21 mouse cellular contexts compared by ENCODE assay signal in the genomic region with DNA sequence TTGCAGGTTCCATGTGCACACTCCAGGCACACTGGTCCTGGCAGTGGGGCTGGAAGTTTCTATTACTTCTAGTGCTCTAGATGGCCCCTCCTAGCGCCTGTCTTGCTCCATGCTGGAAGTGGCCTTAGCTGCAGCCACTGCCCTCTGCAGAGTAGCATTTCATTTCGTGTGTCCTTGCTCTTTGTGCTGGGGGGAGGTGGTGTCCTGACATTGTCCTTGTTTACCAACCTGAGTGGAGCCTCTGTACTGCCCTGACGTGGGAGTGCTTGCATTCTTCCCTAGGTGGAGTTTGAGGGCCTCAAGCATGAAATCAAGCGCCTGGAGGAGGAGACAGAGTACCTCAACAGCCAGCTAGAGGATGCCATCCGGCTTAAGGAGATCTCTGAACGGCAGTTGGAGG. TPM values are rescaled to one million over a fixed set of nuclear protein-coding genes. Genes with fewer than 3 reads are reported as not detected.
DNase-seq lines count a peak whose midpoint lies in the region; ATAC-seq lines count a peak whose summit lies in the region.
"Had no signal": no experiment of that assay in that cellular context is flagged by ENCODE, and none has a peak within 500 bp of the region (broad histone marks: within the 10 kb centered on the region; RNA-seq: fewer than 3 reads in every experiment).

No protein-coding gene starts in this region.

- no peak overlapping the region for H3K4me3 ChIP-seq in liver, embryonic 16.5 days (ENCODE audit: low read depth, low read length)
- H3K4me3 ChIP-seq in liver, embryonic 11.5 days (ENCODE audit: low read depth, low read length) = no peak overlapping the region
- H3K4me3 ChIP-seq: embryonic facial prominence, embryonic 13.5 days; embryonic facial prominence, embryonic 15.5 days; erythroblast, embryonic 14.5 days; forebrain, embryonic 10.5 days; forebrain, embryonic 12.5 days had no signal

- whole genome bisulfite sequencing in liver, embryonic 16.5 days (ENCODE audit: insufficient replicate concordance) = 67% methylated on average over 6 of the region's 6 CpGs
- 82% methylated on average over 6 of the region's 6 CpGs for WGBS in liver, embryonic 11.5 days

- DNase-seq in adrenal gland, adult 2 months = peak; percentile 55
- no peak for DNase-seq in adrenal gland, adult 18-20 months (ENCODE audit: low spot score in 2 of 2)
- DNase-seq in liver, embryonic 11.5 days (ENCODE audit: low spot score) = no peak
- peak; percentile 25 for DNase-seq in lung, postnatal 25 days (ENCODE audit: low spot score)
- DNase-seq in lung, postnatal 14 days = no peak
- DNase-seq: adrenal gland, postnatal 10 days; cerebellum, adult 11 months; cerebellum, adult 18-20 months; cerebellum, adult 8-10 months; cerebellum, adult 9-11 months; cerebellum, postnatal 14 days; cerebellum, postnatal 36 days; embryo, embryonic 11 days had no signal

- H3K9ac ChIP-seq in liver, embryonic 16.5 days (ENCODE audit: low read depth, low read length) = no peak overlapping the region
- H3K9ac ChIP-seq in liver, embryonic 11.5 days (ENCODE audit: low read depth, low read length) = no peak overlapping the region
- H3K9ac ChIP-seq: embryonic facial prominence, embryonic 13.5 days; embryonic facial prominence, embryonic 15.5 days; forebrain, embryonic 12.5 days had no signal

- H3K27ac ChIP-seq in liver, embryonic 16.5 days (ENCODE audit: low read length) = no peak overlapping the region
- H3K27ac ChIP-seq in liver, embryonic 11.5 days (ENCODE audit: low read depth, low read length) = no peak overlapping the region
- H3K27ac ChIP-seq: embryonic facial prominence, embryonic 13.5 days; embryonic facial prominence, embryonic 15.5 days; forebrain, embryonic 10.5 days; forebrain, embryonic 12.5 days had no signal

- peak; percentile 38; the same call in 1 of the 2 replicates for ATAC-seq in liver, embryonic 16.5 days (ENCODE audit: low read depth)
- ATAC-seq in liver, embryonic 11.5 days (replicated peaks; ENCODE audit: low FRiP score) = no peak
- ATAC-seq: forebrain, embryonic 14.5 days; forebrain, embryonic 16.5 days had no signal

- no peaks in the 10 kb centered on the region for H3K9me3 ChIP-seq in liver, embryonic 16.5 days (replicated peaks; ENCODE audit: control insufficient read depth, low read length)
- no peaks in the 10 kb centered on the region for H3K9me3 ChIP-seq in liver, embryonic 11.5 days (ENCODE audit: control insufficient read depth, low read length)
- H3K9me3 ChIP-seq: embryonic facial prominence, embryonic 13.5 days; embryonic facial prominence, embryonic 15.5 days; forebrain, embryonic 10.5 days; forebrain, embryonic 12.5 days had no signal

- H3K4me2 ChIP-seq in liver, embryonic 16.5 days (ENCODE audit: low read depth, low read length) = no peak overlapping the region
- H3K4me2 ChIP-seq in liver, embryonic 11.5 days = no peak overlapping the region
- H3K4me2 ChIP-seq: embryonic facial prominence, embryonic 13.5 days; embryonic facial prominence, embryonic 15.5 days; forebrain, embryonic 12.5 days had no signal

- H3K36me3 ChIP-seq in liver, embryonic 16.5 days (ENCODE audit: control insufficient read depth, insufficient read depth) = peaks cover 33% of the 10 kb centered on the region
- H3K36me3 ChIP-seq in liver, embryonic 11.5 days (ENCODE audit: control insufficient read depth, insufficient read depth, low read length) = peaks cover 45% of the 10 kb centered on the region

- H3K27me3 ChIP-seq in liver, embryonic 16.5 days (ENCODE audit: control insufficient read depth, insufficient read depth, low read depth, low read length) = no peaks in the 10 kb centered on the region
- H3K27me3 ChIP-seq in liver, embryonic 11.5 days (replicated peaks; ENCODE audit: control insufficient read depth, insufficient read depth, low read length) = no peaks in the 10 kb centered on the region
- H3K27me3 ChIP-seq: embryonic facial prominence, embryonic 13.5 days; embryonic facial prominence, embryonic 15.5 days; forebrain, embryonic 12.5 days had no signal

- H3K4me1 ChIP-seq in liver, embryonic 16.5 days (ENCODE audit: control insufficient read depth, low read depth, low read length) = no peaks in the 10 kb centered on the region; the same call in 1 of the 2 replicates
- peaks cover under 1% of the 10 kb centered on the region for H3K4me1 ChIP-seq in liver, embryonic 11.5 days (replicated peaks; ENCODE audit: control insufficient read depth, insufficient read depth, low read length)
- H3K4me1 ChIP-seq: forebrain, embryonic 10.5 days; forebrain, embryonic 12.5 days had no signal

RNA-seq across cellular contexts. Expression of gene Bicd2, which starts 36.2 kb away (rescaled TPM):
- 10 to 100 TPM; 34.7 to 43.2 TPM for total RNA-seq in adrenal gland, adult 2 months (2021)
- 25.1 and 25.2 TPM in 2 replicates for polyA plus RNA-seq in adrenal gland, adult 2 months (2012; rRNA removed)
- total RNA-seq in adrenal gland, adult 18-20 months (2021) = 10 to 100 TPM; 45.7 to 51.4 TPM
- polyA plus RNA-seq in liver, embryonic 16.5 days (2015; fragmentation: Nextera tagmentation; extraction: Ambion mirVana) = 6.3 and 6.5 TPM in 2 replicates
- 22.6 TPM in 2 replicates for polyA plus RNA-seq in liver, embryonic 11.5 days (2014; fragmentation: Nextera tagmentation; extraction: Ambion mirVana)

RNA-seq across cellular contexts. Expression of gene Ippk, which starts 43.4 kb away (rescaled TPM):
- 10 to 100 TPM; 27.0 to 38.3 TPM for total RNA-seq in adrenal gland, adult 2 months (2021)
- 6.8 and 8.4 TPM in 2 replicates for polyA plus RNA-seq in adrenal gland, adult 2 months (2012; rRNA removed)
- 10 to 100 TPM; 35.9 to 44.8 TPM for total RNA-seq in adrenal gland, adult 18-20 months (2021)
- 6.6 and 6.8 TPM in 2 replicates for polyA plus RNA-seq in liver, embryonic 16.5 days (2015; fragmentation: Nextera tagmentation; extraction: Ambion mirVana)
- 19.0 and 23.7 TPM in 2 replicates for polyA plus RNA-seq in liver, embryonic 11.5 days (2014; fragmentation: Nextera tagmentation; extraction: Ambion mirVana)

RNA-seq across cellular contexts. Expression of gene Fgd3, which starts 57.5 kb away (rescaled TPM):
- total RNA-seq in adrenal gland, adult 2 months (2021) = 1 to 10 TPM; 3.1 to 6.0 TPM
- 1.3 and 2.3 TPM in 2 replicates for polyA plus RNA-seq in adrenal gland, adult 2 months (2012; rRNA removed)
- total RNA-seq in adrenal gland, adult 18-20 months (2021) = 1 to 10 TPM; 3.5 to 6.3 TPM
- polyA plus RNA-seq in liver, embryonic 16.5 days (2015; fragmentation: Nextera tagmentation; extraction: Ambion mirVana) = 0.67 and 0.70 TPM in 2 replicates
- 0.74 and 0.92 TPM in 2 replicates for polyA plus RNA-seq in liver, embryonic 11.5 days (2014; fragmentation: Nextera tagmentation; extraction: Ambion mirVana)

Comparison
In these comparisons a context has a peak if more than half of its experiments do, and no peak if none do; other contexts are left out.
1. DNase-seq: peak in adrenal gland, adult 2 months (single experiment) and lung, postnatal 25 days (single experiment); none in adrenal gland, adult 18-20 months (0 of 2), liver, embryonic 11.5 days (single experiment) and lung, postnatal 14 days (single experiment).